Mouse (Mus musculus): ENCODE measurements around the gene Itga6. TPM values are rescaled to one million over a fixed set of nuclear protein-coding genes. Genes with fewer than 3 reads are reported as not detected.
"Not testable (repeated sequence)": the region's sequence is repeated elsewhere in the genome, so short reads cannot be mapped to it uniquely, and the experiment has no call there.

The Itga6 gene
- total RNA-seq, 2 experiments from 2014 or later: 25.5 to 27.6 TPM

GRCm38 (mm10) chr2:71872141-71872540 is 126.7 kb downstream of the Itga6 start:
- intact Hi-C loops (cut with DNase I): no loop called here
- no peak for DNase-seq (ENCODE audit: low spot score in 2 of 2)

- intact Hi-C loops (cut with DNase I): no loop called here
- peak; percentile 97 to 98 for DNase-seq (ENCODE audit: low spot score in 2 of 2)
These were observed 127.5 kb downstream of the Itga6 start, which contains the start of gene Pdk1 for GRCm38 (mm10) chr2:71872801-71873443. Gene Pdk1, plus strand, starts transcription at chr2:71873224.

- intact Hi-C loops (cut with DNase I): no loop called here
- peak in 1 of 2 experiments; percentile 44 for DNase-seq (ENCODE audit: low spot score in 2 of 2)
These were observed 128.3 kb downstream of the Itga6 start for GRCm38 (mm10) chr2:71873474-71874322.

GRCm38 (mm10) chr2:71874422-71874821 is 129.0 kb downstream of the Itga6 start:
- DNase-seq (ENCODE audit: low spot score in 2 of 2): no peak
- intact Hi-C loops (cut with DNase I): no loop called here

GRCm38 (mm10) chr2:71874836-71875235 is 129.4 kb downstream of the Itga6 start:
- intact Hi-C loops (cut with DNase I): no loop called here
- DNase-seq (ENCODE audit: low spot score in 2 of 2): no peak

- DNase-seq (ENCODE audit: low spot score in 2 of 2): no peak
- intact Hi-C loops (cut with DNase I): no loop called here
These were observed 132.4 kb downstream of the Itga6 start for GRCm38 (mm10) chr2:71877865-71878264.

GRCm38 (mm10) chr2:71878441-71878840 is 133.0 kb downstream of the Itga6 start:
- intact Hi-C loops (cut with DNase I): no loop called here
- no peak for DNase-seq (ENCODE audit: low spot score in 2 of 2)

- no peak for DNase-seq (ENCODE audit: low spot score in 2 of 2)
- intact Hi-C loops (cut with DNase I): no loop called here
These were observed 133.5 kb downstream of the Itga6 start for GRCm38 (mm10) chr2:71878943-71879342.

GRCm38 (mm10) chr2:71882914-71883651 is 137.7 kb downstream of the Itga6 start:
- intact Hi-C loops (cut with DNase I): no loop called here
- DNase-seq (ENCODE audit: low spot score in 2 of 2): no peak

- DNase-seq (ENCODE audit: low spot score in 2 of 2): no peak
- intact Hi-C loops (cut with DNase I): no loop called here
These were observed 141.9 kb downstream of the Itga6 start for GRCm38 (mm10) chr2:71887269-71887668.

GRCm38 (mm10) chr2:71888437-71888836 is 143.0 kb downstream of the Itga6 start:
- intact Hi-C loops (cut with DNase I): no loop called here
- no peak for DNase-seq (ENCODE audit: low spot score in 2 of 2)

- no peak for DNase-seq (ENCODE audit: low spot score in 2 of 2)
- intact Hi-C loops (cut with DNase I): no loop called here
These were observed 146.1 kb downstream of the Itga6 start for GRCm38 (mm10) chr2:71891536-71891935.

GRCm38 (mm10) chr2:71892741-71893349 is 147.4 kb downstream of the Itga6 start:
- no peak for DNase-seq (ENCODE audit: low spot score in 2 of 2)
- intact Hi-C loops (cut with DNase I): no loop called here

GRCm38 (mm10) chr2:71895596-71896286 is 150.3 kb downstream of the Itga6 start:
- no peak for DNase-seq (ENCODE audit: low spot score in 2 of 2)
- intact Hi-C loops (cut with DNase I): loop anchor here (5.0 kb wide), 2 partner anchors 42 to 142 kb away; no protein-coding TSS in a partner anchor

- intact Hi-C loops (cut with DNase I): loop anchor here (5.0 kb wide), 2 partner anchors 40 to 140 kb away; no protein-coding TSS in a partner anchor
- no peak for DNase-seq (ENCODE audit: low spot score in 2 of 2)
These were observed 152.0 kb downstream of the Itga6 start for GRCm38 (mm10) chr2:71897420-71897819.

- peak; percentile 53 to 54 for DNase-seq (ENCODE audit: low spot score in 2 of 2)
- intact Hi-C loops (cut with DNase I): loop anchor here (5.0 kb wide), 2 partner anchors 39 to 139 kb away; no protein-coding TSS in a partner anchor
These were observed 153.0 kb downstream of the Itga6 start for GRCm38 (mm10) chr2:71898335-71898856.

- intact Hi-C loops (cut with DNase I): loop anchor here (1.0 to 5.0 kb wide), 3 partner anchors 37 to 137 kb away; no protein-coding TSS in a partner anchor
- no peak for DNase-seq (ENCODE audit: low spot score in 2 of 2)
These were observed 154.5 kb downstream of the Itga6 start for GRCm38 (mm10) chr2:71899886-71900285.

GRCm38 (mm10) chr2:71905154-71905553 is 159.7 kb downstream of the Itga6 start:
- DNase-seq (ENCODE audit: low spot score in 2 of 2): no peak
- intact Hi-C loops (cut with DNase I): no loop called here

GRCm38 (mm10) chr2:71906356-71906755 is 160.9 kb downstream of the Itga6 start:
- DNase-seq (ENCODE audit: low spot score in 2 of 2); intact Hi-C loops (cut with DNase I): not testable (repeated sequence)

Data from left cerebral cortex, postnatal 25 days (tissue).